Mouse (Mus musculus) right cerebral cortex, adult 2 months (tissue): ENCODE measurements around the gene Tcf7.
"Not testable (repeated sequence)": the region's sequence is repeated elsewhere in the genome, so short reads cannot be mapped to it uniquely, and the experiment has no call there.

Experiments used
- DNase-seq, 2 experiments: peaks; one replicate each; pipeline ENCODE4 v3.0.0; 2021 to 2022; ENCODE audit warnings: low spot score in 2 of 2

Tcf7 gene

GRCm38 (mm10) chr11:52228722-52229448, 53.9 kb downstream of the Tcf7 start:
- DNase-seq = no peak

- no peak for DNase-seq
Measured at GRCm38 (mm10) chr11:52227466-52228226, 55.2 kb downstream of the Tcf7 start.

DNA sequence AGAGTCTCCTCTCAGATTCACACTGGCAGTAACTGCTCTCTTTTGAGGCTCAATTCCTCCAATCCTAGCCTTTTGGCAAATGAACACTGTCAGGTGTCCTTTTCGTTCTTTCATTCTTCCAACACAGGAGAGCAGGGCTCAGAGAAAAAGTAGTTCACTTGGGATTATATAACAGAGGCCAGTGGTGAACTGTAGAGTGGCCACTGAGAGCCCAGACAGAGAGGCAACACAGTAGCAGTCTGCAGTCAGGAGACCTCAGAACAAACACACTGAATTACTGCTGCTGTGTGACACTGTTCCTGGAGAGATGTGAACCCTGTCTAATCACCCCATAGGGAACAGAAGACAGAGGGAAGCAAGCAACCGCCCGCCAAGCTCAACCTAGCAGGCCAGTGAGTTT, 55.8 kb downstream of the Tcf7 start:
- DNase-seq = no peak

- DNase-seq = no peak
Measured at GRCm38 (mm10) chr11:52225986-52226599, 56.7 kb downstream of the Tcf7 start.

DNA sequence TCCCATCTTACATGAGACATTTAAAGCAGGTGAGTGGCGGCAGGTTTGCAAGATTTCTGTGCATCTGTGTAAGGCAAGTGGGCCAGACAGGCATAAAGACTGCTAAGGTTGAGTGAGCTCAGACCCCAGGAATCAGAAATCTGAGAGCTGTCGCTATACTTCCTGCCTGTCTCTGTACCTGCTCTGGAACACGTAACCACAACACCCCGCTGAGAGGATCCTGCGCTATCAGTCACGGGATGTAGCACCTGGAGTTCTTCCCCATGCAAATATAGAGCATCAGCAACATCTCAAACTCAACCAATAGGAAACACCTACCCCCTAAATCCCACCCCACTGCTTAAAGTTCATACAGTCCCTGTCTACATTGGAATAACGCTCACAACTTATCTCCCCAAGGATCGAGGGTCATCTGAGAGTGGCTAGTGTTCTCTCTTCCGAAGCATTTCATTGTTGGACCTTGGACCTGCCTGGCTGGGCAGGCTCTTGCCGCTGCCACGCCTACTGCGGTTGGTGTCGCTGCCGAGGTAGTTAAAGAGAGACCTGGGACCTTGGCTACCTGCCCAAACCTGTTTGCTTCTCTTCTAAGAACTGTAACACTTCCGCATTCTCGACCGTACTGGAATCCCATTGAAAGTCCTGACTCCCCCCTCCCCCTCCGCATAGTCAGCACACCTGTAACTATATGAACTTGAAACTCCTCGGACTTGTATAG, 58.7 kb downstream of the Tcf7 start:
- DNase-seq = no peak

DNA sequence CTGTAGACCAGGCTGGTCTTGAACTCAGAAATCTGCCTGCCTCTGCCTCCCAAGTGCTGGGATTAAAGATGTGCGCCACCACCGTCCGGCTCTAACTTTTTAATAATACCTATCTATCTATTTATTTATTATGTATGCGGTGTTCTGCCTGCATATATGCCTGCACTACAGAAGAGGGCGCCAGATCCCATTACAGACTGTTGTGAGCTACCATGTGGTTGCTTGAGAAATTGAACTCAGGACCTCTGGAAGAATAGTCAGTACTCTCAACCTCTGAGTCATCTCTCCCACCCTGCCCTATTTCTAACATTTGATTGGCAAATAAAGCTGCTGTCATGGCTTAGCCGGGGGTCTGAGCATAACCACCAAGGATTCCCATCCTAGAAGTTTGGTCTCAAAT, 59.9 kb downstream of the Tcf7 start:
- DNase-seq = no peak

- DNase-seq = not testable (repeated sequence)
Measured at GRCm38 (mm10) chr11:52221921-52222320, 60.9 kb downstream of the Tcf7 start.

DNA sequence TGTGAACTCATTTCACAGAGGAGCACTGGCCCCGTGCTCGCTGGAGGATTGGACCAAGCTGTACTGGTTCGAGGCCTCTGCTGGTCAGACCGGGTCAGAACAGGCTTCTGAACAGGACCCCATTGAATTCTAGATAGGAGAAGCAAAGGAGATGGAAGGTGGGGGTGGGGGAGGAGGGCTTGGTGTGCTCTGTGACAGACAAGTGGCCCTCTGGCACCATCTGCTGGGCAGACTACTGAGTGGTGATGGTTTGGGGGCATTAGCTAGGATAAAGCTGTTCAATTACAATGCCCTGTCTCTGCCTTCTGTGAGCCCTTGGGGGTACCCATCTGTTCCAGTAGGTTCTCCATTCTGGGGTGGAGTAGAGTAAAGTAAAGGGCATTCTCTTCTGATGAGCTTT, 62.5 kb downstream of the Tcf7 start:
- peak; percentile 72 to 81 for DNase-seq

- no peak for DNase-seq
Measured at GRCm38 (mm10) chr11:52213887-52214286, 68.9 kb downstream of the Tcf7 start, which contains the start of gene Olfr1371. Olfr1371 (minus strand) TSS chr11:52213987.
